Mouse (Mus musculus): ENCODE results near the gene Wee1. TPM values are rescaled to one million over a fixed set of nuclear protein-coding genes. Genes with fewer than 3 reads are reported as not detected.
A peak's percentile ranks its signal among the peaks of the same experiment; 100 is the strongest.
"Not testable (repeated sequence)": the region's sequence is repeated elsewhere in the genome, so short reads cannot be mapped to it uniquely, and the experiment has no call there.

Gene Wee1
- polyA plus RNA-seq, 1 experiment from 2014 or later, result 3.7 TPM

- Histone ChIP-seq H3K9ac (ENCODE audit: low read depth, low read length) (no peak overlapping the region), H3K4me3 (ENCODE audit: low read depth, low read length) (no peak overlapping the region), H3K4me2 (ENCODE audit: low read length) (no peak overlapping the region), H3K36me3 (ENCODE audit: control insufficient read depth, insufficient read depth, low read length) (no peaks in the 10 kb centered on the region), H3K27ac (ENCODE audit: low read length) (no peak overlapping the region), H3K4me1 (ENCODE audit: control insufficient read depth, insufficient read depth, low read length) (no peaks in the 10 kb centered on the region), H3K27me3 (ENCODE audit: control insufficient read depth, insufficient read depth, low read depth, low read length) (no peaks in the 10 kb centered on the region), H3K9me3 (replicated peaks; ENCODE audit: control insufficient read depth, low read length, poor library complexity, severe bottlenecking) (no peaks in the 10 kb centered on the region)
- WGBS, result 89% methylated on average over 2 of the region's 2 CpGs
- ATAC-seq, result no peak
Observed at GRCm38 (mm10) chr7:110138538-110138937, 16.7 kb downstream of the Wee1 start.

GRCm38 (mm10) chr7:110143863-110144262, 22.0 kb downstream of the Wee1 start:
- no peak for ATAC-seq
- H3K4me3 ChIP-seq (ENCODE audit: low read depth, low read length), result no peak overlapping the region
- no peak overlapping the region for H3K4me2 ChIP-seq (ENCODE audit: low read length)
- no peaks in the 10 kb centered on the region for H3K36me3 ChIP-seq (ENCODE audit: control insufficient read depth, insufficient read depth, low read length)
- 93% methylated on average over 1 of the region's 1 CpGs for WGBS
- H3K9me3 ChIP-seq (replicated peaks; ENCODE audit: control insufficient read depth, low read length, poor library complexity, severe bottlenecking), result no peaks in the 10 kb centered on the region
- no peak overlapping the region for H3K9ac ChIP-seq (ENCODE audit: low read depth, low read length)
- H3K27ac ChIP-seq (ENCODE audit: low read length), result no peak overlapping the region
- no peaks in the 10 kb centered on the region for H3K27me3 ChIP-seq (ENCODE audit: control insufficient read depth, insufficient read depth, low read depth, low read length)
- no peaks in the 10 kb centered on the region for H3K4me1 ChIP-seq (ENCODE audit: control insufficient read depth, insufficient read depth, low read length)

GRCm38 (mm10) chr7:110152891-110153290, 31.0 kb downstream of the Wee1 start:
- WGBS, result 92% methylated on average over 5 of the region's 5 CpGs
- H3K9me3 ChIP-seq (replicated peaks; ENCODE audit: control insufficient read depth, low read length, poor library complexity, severe bottlenecking), result no peaks in the 10 kb centered on the region
- no peak overlapping the region for H3K27ac ChIP-seq (ENCODE audit: low read length)
- no peak overlapping the region for H3K4me3 ChIP-seq (ENCODE audit: low read depth, low read length)
- H3K27me3 ChIP-seq (ENCODE audit: control insufficient read depth, insufficient read depth, low read depth, low read length), result no peaks in the 10 kb centered on the region
- ATAC-seq, result no peak
- no peaks in the 10 kb centered on the region for H3K36me3 ChIP-seq (ENCODE audit: control insufficient read depth, insufficient read depth, low read length)
- no peak overlapping the region for H3K4me2 ChIP-seq (ENCODE audit: low read length)
- no peaks in the 10 kb centered on the region for H3K4me1 ChIP-seq (ENCODE audit: control insufficient read depth, insufficient read depth, low read length)
- H3K9ac ChIP-seq (ENCODE audit: low read depth, low read length), result no peak overlapping the region

GRCm38 (mm10) chr7:110156712-110157260, 34.9 kb downstream of the Wee1 start:
- no peaks in the 10 kb centered on the region for H3K9me3 ChIP-seq (replicated peaks; ENCODE audit: control insufficient read depth, low read length, poor library complexity, severe bottlenecking)
- no peaks in the 10 kb centered on the region for H3K4me1 ChIP-seq (ENCODE audit: control insufficient read depth, insufficient read depth, low read length)
- H3K4me3 ChIP-seq (ENCODE audit: low read depth, low read length), result no peak overlapping the region
- H3K36me3 ChIP-seq (ENCODE audit: control insufficient read depth, insufficient read depth, low read length), result no peaks in the 10 kb centered on the region
- no peak overlapping the region for H3K9ac ChIP-seq (ENCODE audit: low read depth, low read length)
- H3K27ac ChIP-seq (ENCODE audit: low read length), result no peak overlapping the region
- H3K27me3 ChIP-seq (ENCODE audit: control insufficient read depth, insufficient read depth, low read depth, low read length), result no peaks in the 10 kb centered on the region
- no peak for ATAC-seq
- 61% methylated on average over 4 of the region's 4 CpGs for WGBS
- H3K4me2 ChIP-seq (ENCODE audit: low read length), result no peak overlapping the region

GRCm38 (mm10) chr7:110157261-110157910, 35.5 kb downstream of the Wee1 start:
- WGBS, result 76% methylated on average over 7 of the region's 7 CpGs
- Histone ChIP-seq H3K9ac (ENCODE audit: low read depth, low read length) (no peak overlapping the region), H3K36me3 (ENCODE audit: control insufficient read depth, insufficient read depth, low read length) (no peaks in the 10 kb centered on the region)

GRCm38 (mm10) chr7:110158073-110158472, 36.2 kb downstream of the Wee1 start:
- H3K9me3 ChIP-seq (replicated peaks; ENCODE audit: control insufficient read depth, low read length, poor library complexity, severe bottlenecking), result no peaks in the 10 kb centered on the region
- no peak overlapping the region for H3K4me3 ChIP-seq (ENCODE audit: low read depth, low read length)
- WGBS, result 67% methylated on average over 3 of the region's 3 CpGs
- no peaks in the 10 kb centered on the region for H3K36me3 ChIP-seq (ENCODE audit: control insufficient read depth, insufficient read depth, low read length)
- H3K4me2 ChIP-seq (ENCODE audit: low read length), result no peak overlapping the region
- H3K4me1 ChIP-seq (ENCODE audit: control insufficient read depth, insufficient read depth, low read length), result no peaks in the 10 kb centered on the region
- no peak overlapping the region for H3K9ac ChIP-seq (ENCODE audit: low read depth, low read length)
- no peak for ATAC-seq
- H3K27ac ChIP-seq (ENCODE audit: low read length), result no peak overlapping the region
- no peaks in the 10 kb centered on the region for H3K27me3 ChIP-seq (ENCODE audit: control insufficient read depth, insufficient read depth, low read depth, low read length)

More at GRCm38 (mm10) chr7:110157261-110157910, 35.5 kb downstream of the Wee1 start:
- H3K27me3 ChIP-seq (ENCODE audit: control insufficient read depth, insufficient read depth, low read depth, low read length), result no peaks in the 10 kb centered on the region
- no peak overlapping the region for H3K4me3 ChIP-seq (ENCODE audit: low read depth, low read length)
- no peak overlapping the region for H3K4me2 ChIP-seq (ENCODE audit: low read length)
- H3K4me1 ChIP-seq (ENCODE audit: control insufficient read depth, insufficient read depth, low read length), result no peaks in the 10 kb centered on the region
- H3K27ac ChIP-seq (ENCODE audit: low read length), result 0 out of 2 replicates have a peak overlapping the region, but pooled peaks have one; percentile 8
- H3K9me3 ChIP-seq (replicated peaks; ENCODE audit: control insufficient read depth, low read length, poor library complexity, severe bottlenecking), result no peaks in the 10 kb centered on the region
- ATAC-seq, result no peak

GRCm38 (mm10) chr7:110160109-110160508, 38.3 kb downstream of the Wee1 start:
- not testable (repeated sequence) for H3K27me3 ChIP-seq (ENCODE audit: control insufficient read depth, insufficient read depth, low read depth, low read length); ATAC-seq; H3K36me3 ChIP-seq (ENCODE audit: control insufficient read depth, insufficient read depth, low read length); H3K27ac ChIP-seq (ENCODE audit: low read length); H3K4me2 ChIP-seq (ENCODE audit: low read length); H3K4me3 ChIP-seq (ENCODE audit: low read depth, low read length); H3K9me3 ChIP-seq (replicated peaks; ENCODE audit: control insufficient read depth, low read length, poor library complexity, severe bottlenecking); H3K9ac ChIP-seq (ENCODE audit: low read depth, low read length); H3K4me1 ChIP-seq (ENCODE audit: control insufficient read depth, insufficient read depth, low read length)

GRCm38 (mm10) chr7:110160601-110161000, 38.8 kb downstream of the Wee1 start:
- no peak for ATAC-seq
- H3K9me3 ChIP-seq (replicated peaks; ENCODE audit: control insufficient read depth, low read length, poor library complexity, severe bottlenecking), result no peaks in the 10 kb centered on the region

GRCm38 (mm10) chr7:110163024-110163423, 41.2 kb downstream of the Wee1 start:
- Histone ChIP-seq H3K27ac (ENCODE audit: low read length) (no peak overlapping the region), H3K4me3 (ENCODE audit: low read depth, low read length) (no peak overlapping the region), H3K27me3 (ENCODE audit: control insufficient read depth, insufficient read depth, low read depth, low read length) (no peaks in the 10 kb centered on the region), H3K9ac (ENCODE audit: low read depth, low read length) (no peak overlapping the region), H3K9me3 (replicated peaks; ENCODE audit: control insufficient read depth, low read length, poor library complexity, severe bottlenecking) (no peaks in the 10 kb centered on the region), H3K4me1 (ENCODE audit: control insufficient read depth, insufficient read depth, low read length) (no peaks in the 10 kb centered on the region), H3K36me3 (ENCODE audit: control insufficient read depth, insufficient read depth, low read length) (no peaks in the 10 kb centered on the region), H3K4me2 (ENCODE audit: low read length) (no peak overlapping the region)
- 88% methylated on average over 6 of the region's 6 CpGs for WGBS
- no peak for ATAC-seq

More at GRCm38 (mm10) chr7:110160601-110161000, 38.8 kb downstream of the Wee1 start:
- no peak overlapping the region for H3K9ac ChIP-seq (ENCODE audit: low read depth, low read length)
- no peak overlapping the region for H3K4me3 ChIP-seq (ENCODE audit: low read depth, low read length)
- no peak overlapping the region for H3K27ac ChIP-seq (ENCODE audit: low read length)
- no peaks in the 10 kb centered on the region for H3K27me3 ChIP-seq (ENCODE audit: control insufficient read depth, insufficient read depth, low read depth, low read length)
- no peaks in the 10 kb centered on the region for H3K4me1 ChIP-seq (ENCODE audit: control insufficient read depth, insufficient read depth, low read length)
- H3K4me2 ChIP-seq (ENCODE audit: low read length), result no peak overlapping the region
- no peaks in the 10 kb centered on the region for H3K36me3 ChIP-seq (ENCODE audit: control insufficient read depth, insufficient read depth, low read length)
